Mouse (Mus musculus) heart, adult 8-10 months (tissue): ENCODE data around the gene Mpzl2. TPM values are rescaled to one million over a fixed set of nuclear protein-coding genes. Genes with fewer than 3 reads are reported as not detected.

Experiments used
- DNase-seq: peaks from one replicate; pipeline ENCODE4 v3.0.0; 2022; ENCODE audit warnings: low spot score
- total RNA-seq, 4 experiments: library from RNA; stranded (reverse); gene quantifications; 2 replicates each; pipeline ENCODE4 v1.2.4; 2022

The Mpzl2 gene
- total RNA-seq = 1 to 10 TPM in 1 of 4 experiments, under 1 TPM in 3; 0.50 to 1.5 (median 0.88) TPM

- no peak for DNase-seq
Observed at GRCm38 (mm10) chr9:45039499-45039898, at the start of gene Mpzl2. TSS of gene Mpzl2 (plus strand) at chr9:45039799.

- DNase-seq = no peak
Observed at GRCm38 (mm10) chr9:44991821-44992220, 47.8 kb upstream of the Mpzl2 start.

GRCm38 (mm10) chr9:44992271-44992670 is 47.3 kb upstream of the Mpzl2 start:
- no peak for DNase-seq

- no peak for DNase-seq
Observed at GRCm38 (mm10) chr9:44993268-44993667, 46.3 kb upstream of the Mpzl2 start.

- DNase-seq = no peak
Observed at GRCm38 (mm10) chr9:44994962-44995361, 44.6 kb upstream of the Mpzl2 start.

- no peak for DNase-seq
Observed at GRCm38 (mm10) chr9:44996590-44996989, 43.0 kb upstream of the Mpzl2 start.

GRCm38 (mm10) chr9:44998138-44998537 is 41.5 kb upstream of the Mpzl2 start:
- DNase-seq = no peak

GRCm38 (mm10) chr9:44999171-44999570 is 40.4 kb upstream of the Mpzl2 start:
- no peak for DNase-seq

GRCm38 (mm10) chr9:44999776-45000175 is 39.8 kb upstream of the Mpzl2 start:
- DNase-seq = no peak

- DNase-seq = no peak
Observed at GRCm38 (mm10) chr9:45000249-45000648, 39.4 kb upstream of the Mpzl2 start.

GRCm38 (mm10) chr9:45007404-45007803 is 32.2 kb upstream of the Mpzl2 start:
- DNase-seq = no peak

- DNase-seq = no peak
Observed at GRCm38 (mm10) chr9:45008342-45008741, 31.3 kb upstream of the Mpzl2 start.

GRCm38 (mm10) chr9:45009180-45010078 is 30.2 kb upstream of the Mpzl2 start, which contains the start of gene Cd3e:
TSS of gene Cd3e (minus strand) at chr9:45009627.
- DNase-seq = no peak

GRCm38 (mm10) chr9:45010461-45010860 is 29.1 kb upstream of the Mpzl2 start:
- DNase-seq = no peak

GRCm38 (mm10) chr9:45011291-45011690 is 28.3 kb upstream of the Mpzl2 start:
- DNase-seq = no peak

- no peak for DNase-seq
Observed at GRCm38 (mm10) chr9:45014879-45015278, 24.7 kb upstream of the Mpzl2 start.

GRCm38 (mm10) chr9:45015841-45016240 is 23.8 kb upstream of the Mpzl2 start:
- no peak for DNase-seq

GRCm38 (mm10) chr9:45018031-45018430 is 21.6 kb upstream of the Mpzl2 start:
- no peak for DNase-seq

GRCm38 (mm10) chr9:45022800-45023199 is 16.8 kb upstream of the Mpzl2 start:
- peak; percentile 50 for DNase-seq

- no peak for DNase-seq
Observed at GRCm38 (mm10) chr9:45023638-45024037, 16.0 kb upstream of the Mpzl2 start.

GRCm38 (mm10) chr9:45024187-45024586 is 15.4 kb upstream of the Mpzl2 start:
- DNase-seq = no peak

- no peak for DNase-seq
Observed at GRCm38 (mm10) chr9:45027376-45027775, 12.2 kb upstream of the Mpzl2 start.

GRCm38 (mm10) chr9:45030341-45030740 is 9.3 kb upstream of the Mpzl2 start:
- no peak for DNase-seq
